Mouse (Mus musculus): ENCODE results near the gene Lifr.

GRCm38 (mm10) chr15:7144542-7144941, 54.1 kb downstream of the Lifr start:
- no peak for TF ChIP-seq POLR2A (IDR thresholded peaks at IDR 0.05; ENCODE audit: insufficient read length, low read depth)
- no peak for TF ChIP-seq E2F4 (IDR thresholded peaks at IDR 0.05; ENCODE audit: insufficient read depth)
- TF ChIP-seq MAX (IDR thresholded peaks at IDR 0.05; ENCODE audit: low read depth), result no peak
- no peak for TF ChIP-seq MYOG (IDR thresholded peaks at IDR 0.05; ENCODE audit: control insufficient read depth in 1 of 3, insufficient read depth in 1 of 3, insufficient read length in 2 of 3, low read depth in 2 of 3)
- no peak for TF ChIP-seq REST (IDR thresholded peaks at IDR 0.05; ENCODE audit: insufficient read depth, insufficient read length)
- TF ChIP-seq POLR2AphosphoS2 (IDR thresholded peaks at IDR 0.05; ENCODE audit: insufficient read length, low read depth), result no peak
- no peak for TF ChIP-seq CEBPB (IDR thresholded peaks at IDR 0.05; ENCODE audit: insufficient read depth, poor library complexity, severe bottlenecking)
- no peak for TF ChIP-seq USF1 (IDR thresholded peaks at IDR 0.05; ENCODE audit: low read depth)
- TF ChIP-seq TCF12 (IDR thresholded peaks at IDR 0.05; ENCODE audit: insufficient read depth, poor library complexity, severe bottlenecking), result no peak
- no peak for TF ChIP-seq TCF3 (IDR thresholded peaks at IDR 0.05; ENCODE audit: insufficient read length, low read depth)
- no peak for TF ChIP-seq SRF (IDR thresholded peaks at IDR 0.05; ENCODE audit: control insufficient read depth, insufficient read length, low read depth)
- TF ChIP-seq MYOD1 (IDR thresholded peaks at IDR 0.05; ENCODE audit: control insufficient read depth in 1 of 3, insufficient read length in 2 of 3, low read depth in 2 of 3), result no peak

Data from myocyte (in vitro differentiated cells).